Mouse (Mus musculus) induced T-regulatory cell, adult 2 months (primary cell): ENCODE measurements around the gene 4930447C04Rik.
A peak's percentile ranks its signal among the peaks of the same experiment; 100 is the strongest.

Experiments
- DNase-seq: peaks from one replicate; pipeline ENCODE4 v3.0.0-alpha.2; 2012; ENCODE audit warnings: low read depth

The 4930447C04Rik gene

DNA sequence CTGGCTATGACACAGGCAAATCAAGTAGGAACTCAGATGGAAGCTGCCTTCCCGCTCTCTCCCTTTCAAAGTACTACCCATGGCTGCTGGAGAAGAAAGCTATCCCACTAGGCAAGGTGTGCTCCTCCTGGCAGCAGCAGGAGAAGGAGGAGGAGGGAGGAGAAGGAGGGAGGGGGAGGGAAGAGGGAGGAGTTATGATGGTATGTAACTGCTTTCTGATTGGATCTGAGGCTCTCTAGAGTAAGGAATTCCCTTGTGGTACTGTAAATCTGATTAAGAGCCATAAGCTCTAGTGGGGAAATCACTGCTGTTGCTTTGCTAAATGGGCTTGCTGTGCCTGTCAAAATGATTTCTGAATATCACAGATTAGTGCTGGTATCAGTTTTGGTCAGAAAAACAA lies 99.1 kb downstream of the 4930447C04Rik start:
- DNase-seq = no peak

DNA sequence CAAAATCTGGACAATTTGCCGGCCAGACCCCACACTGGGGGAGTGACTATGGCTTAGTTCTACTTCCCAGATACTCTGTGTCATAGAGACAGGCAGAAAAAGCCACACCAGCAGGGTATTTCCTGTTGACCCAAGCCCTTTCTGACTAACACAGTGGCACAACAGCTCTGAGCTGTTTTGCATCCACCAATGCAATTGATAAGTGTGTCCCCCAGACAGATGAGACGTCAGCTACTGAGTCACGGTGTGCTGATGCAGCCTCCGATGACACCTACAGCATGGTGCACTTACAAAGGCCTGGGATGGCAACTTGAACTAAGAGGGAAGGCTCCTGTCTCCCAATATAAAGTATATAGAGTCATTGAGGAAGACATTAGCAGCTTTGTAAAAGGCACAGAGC lies 103.3 kb downstream of the 4930447C04Rik start:
- DNase-seq = no peak

GRCm38 (mm10) chr12:72835518-72836015 lies 105.0 kb downstream of the 4930447C04Rik start:
- peak; percentile 53 for DNase-seq

- peak; percentile 52 for DNase-seq
Measured at GRCm38 (mm10) chr12:72834773-72835517, 105.6 kb downstream of the 4930447C04Rik start.

- no peak for DNase-seq
Measured at GRCm38 (mm10) chr12:72831711-72832432, 108.7 kb downstream of the 4930447C04Rik start.
